In the genomic region with DNA sequence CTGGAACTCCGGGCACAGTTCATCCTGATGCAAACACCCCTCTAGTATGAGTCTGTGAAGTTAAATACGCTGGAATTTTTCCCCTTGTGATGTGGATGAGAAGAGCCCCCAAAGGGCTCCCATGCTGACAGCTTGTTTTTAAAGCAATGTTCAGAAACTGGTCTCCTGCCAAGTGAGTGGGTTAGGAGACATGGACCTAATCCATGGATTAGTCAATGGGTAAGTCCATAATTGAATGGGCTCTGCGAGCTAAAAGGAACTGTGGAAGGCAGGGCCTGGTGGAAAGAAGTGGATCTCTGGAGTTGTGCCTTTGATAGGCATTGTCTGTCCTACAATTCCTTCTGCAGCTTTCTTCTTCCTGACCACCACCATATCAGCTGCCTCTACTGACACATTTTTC, we compare ENCODE assay signal across 28 mouse cellular contexts.
DNase-seq lines count a peak whose midpoint lies in the region; ATAC-seq and TF ChIP-seq lines count a peak whose summit lies in the region.
"Had no signal": no experiment of that assay in that cellular context is flagged by ENCODE, and none has a peak within 500 bp of the region (broad histone marks: within the 10 kb centered on the region; RNA-seq: fewer than 3 reads in every experiment).

No protein-coding gene starts in this region.

- 59% methylated on average over 3 of the region's 3 CpGs for WGBS in embryonic facial prominence, embryonic 14.5 days
- 86% methylated on average over 3 of the region's 3 CpGs for WGBS in embryonic facial prominence, embryonic 10.5 days
- 78% methylated on average over 3 of the region's 3 CpGs for WGBS in heart, adult 2 months
- 87% methylated on average over 3 of the region's 3 CpGs for WGBS in heart, embryonic 10.5 days

- H3K9ac ChIP-seq in embryonic facial prominence, embryonic 14.5 days (ENCODE audit: low read depth, low read length): no peak overlapping the region
- H3K9ac ChIP-seq in heart, adult 2 months (ENCODE audit: low read depth, low read length): no peak overlapping the region
- H3K9ac ChIP-seq: embryonic facial prominence, embryonic 12.5 days; embryonic facial prominence, embryonic 15.5 days; forebrain, embryonic 13.5 days; forebrain, embryonic 15.5 days; forebrain, postnatal 0 days had no signal

- no peak for TF ChIP-seq POLR2A in heart, adult 2 months (IDR thresholded peaks at IDR 0.05; ENCODE audit: insufficient read depth, low read depth, low read length)

- no peaks in the 10 kb centered on the region for H3K36me3 ChIP-seq in embryonic facial prominence, embryonic 14.5 days (ENCODE audit: control insufficient read depth, insufficient read depth, low read length)
- H3K36me3 ChIP-seq in embryonic facial prominence, embryonic 10.5 days (replicated peaks): no peaks in the 10 kb centered on the region
- H3K36me3 ChIP-seq in heart, adult 2 months (ENCODE audit: control insufficient read depth, insufficient read depth, low read length): no peaks in the 10 kb centered on the region
- H3K36me3 ChIP-seq in heart, embryonic 10.5 days: no peaks in the 10 kb centered on the region
- H3K36me3 ChIP-seq: embryonic facial prominence, embryonic 12.5 days; embryonic facial prominence, embryonic 15.5 days; forebrain, embryonic 15.5 days; G1E had no signal

- intact Hi-C loops in heart, adult 2 months (cut with DNase I): no loop called here
- intact Hi-C loops in heart, postnatal 14 days (cut with DNase I): no loop called here

- TF ChIP-seq EP300 in heart, adult 2 months (IDR thresholded peaks at IDR 0.05; ENCODE audit: insufficient read depth, low read depth, low read length): no peak

- H3K4me2 ChIP-seq in embryonic facial prominence, embryonic 14.5 days (ENCODE audit: low read depth, low read length): no peak overlapping the region
- H3K4me2 ChIP-seq: embryonic facial prominence, embryonic 12.5 days; embryonic facial prominence, embryonic 15.5 days; forebrain, embryonic 13.5 days; forebrain, embryonic 15.5 days had no signal

- no peak overlapping the region for H3K4me3 ChIP-seq in embryonic facial prominence, embryonic 14.5 days (ENCODE audit: low read depth, low read length)
- no peak overlapping the region for H3K4me3 ChIP-seq in embryonic facial prominence, embryonic 10.5 days
- no peak overlapping the region for H3K4me3 ChIP-seq in heart, adult 2 months
- H3K4me3 ChIP-seq in heart, embryonic 10.5 days: no peak overlapping the region
- H3K4me3 ChIP-seq: embryonic facial prominence, embryonic 12.5 days; embryonic facial prominence, embryonic 15.5 days; erythroblast, embryonic 14.5 days; forebrain, embryonic 13.5 days; forebrain, embryonic 15.5 days had no signal

- peak; percentile 81 for DNase-seq in embryonic facial prominence, embryonic 14.5 days (ENCODE audit: low spot score)
- no peak for DNase-seq in embryonic facial prominence, embryonic 10.5 days (ENCODE audit: low spot score)
- DNase-seq in heart, adult 18-20 months: peak; percentile 5 to 10
- no peak for DNase-seq in heart, adult 2 months
- DNase-seq in heart, postnatal 14 days: peak; percentile 1 to 3
- DNase-seq in heart, embryonic 10.5 days (ENCODE audit: low spot score): no peak
- peak; percentile 31 for DNase-seq in NIH3T3 (ENCODE audit: low read depth)
- DNase-seq in ovary, postnatal 14 days (ENCODE audit: low spot score): no peak
- DNase-seq: adrenal gland, adult 2 months; adrenal gland, postnatal 10 days; adrenal gland, postnatal 25 days; B cell, adult 2 months; cerebellum, adult 11 months; cerebellum, adult 18-20 months; cerebellum, adult 8-10 months; cerebellum, adult 9-11 months; cerebellum, postnatal 14 days; cerebellum, postnatal 36 days; embryo, embryonic 11 days; forebrain, postnatal 0 days had no signal

- no peaks in the 10 kb centered on the region for H3K79me2 ChIP-seq in heart, adult 2 months (replicated peaks; ENCODE audit: control insufficient read depth, insufficient read depth, low read length)

- H3K27me3 ChIP-seq in embryonic facial prominence, embryonic 14.5 days (replicated peaks; ENCODE audit: control insufficient read depth, insufficient read depth, low read length): no peaks in the 10 kb centered on the region
- H3K27me3 ChIP-seq in embryonic facial prominence, embryonic 10.5 days (replicated peaks; ENCODE audit: low read depth, poor library complexity, severe bottlenecking): no peaks in the 10 kb centered on the region
- H3K27me3 ChIP-seq in heart, adult 2 months (ENCODE audit: control insufficient read depth, insufficient read depth, low read length): no peaks in the 10 kb centered on the region
- H3K27me3 ChIP-seq in heart, embryonic 10.5 days (ENCODE audit: insufficient read depth, poor library complexity, severe bottlenecking): no peaks in the 10 kb centered on the region
- H3K27me3 ChIP-seq: CH12.LX; embryonic facial prominence, embryonic 12.5 days; embryonic facial prominence, embryonic 15.5 days; forebrain, embryonic 13.5 days; forebrain, embryonic 15.5 days had no signal

- no peak for TF ChIP-seq CTCF in heart, adult 2 months (IDR thresholded peaks at IDR 0.05)

- H3K27ac ChIP-seq in embryonic facial prominence, embryonic 14.5 days (replicated peaks; ENCODE audit: low read depth, low read length): no peak overlapping the region
- no peak overlapping the region for H3K27ac ChIP-seq in embryonic facial prominence, embryonic 10.5 days (replicated peaks)
- H3K27ac ChIP-seq in heart, adult 2 months: no peak overlapping the region
- no peak overlapping the region for H3K27ac ChIP-seq in heart, embryonic 10.5 days
- H3K27ac ChIP-seq: embryonic facial prominence, embryonic 12.5 days; embryonic facial prominence, embryonic 15.5 days; forebrain, embryonic 13.5 days; forebrain, embryonic 15.5 days had no signal

- H3K9me3 ChIP-seq in embryonic facial prominence, embryonic 14.5 days (ENCODE audit: control insufficient read depth, low read length): no peaks in the 10 kb centered on the region
- no peaks in the 10 kb centered on the region for H3K9me3 ChIP-seq in embryonic facial prominence, embryonic 10.5 days
- no peaks in the 10 kb centered on the region for H3K9me3 ChIP-seq in heart, embryonic 10.5 days
- H3K9me3 ChIP-seq: embryonic facial prominence, embryonic 12.5 days; embryonic facial prominence, embryonic 15.5 days; forebrain, embryonic 13.5 days; forebrain, embryonic 15.5 days; G1E had no signal

- no peak; the same call in 1 of the 2 replicates for ATAC-seq in embryonic facial prominence, embryonic 14.5 days (ENCODE audit: low read depth)
- ATAC-seq: CD4-positive, CD25-positive, alpha-beta regulatory T cell, adult 4 months; forebrain, embryonic 13.5 days; forebrain, embryonic 15.5 days; forebrain, postnatal 0 days had no signal

- H3K4me1 ChIP-seq in embryonic facial prominence, embryonic 14.5 days (ENCODE audit: control insufficient read depth, insufficient read depth, low read length): no peaks in the 10 kb centered on the region
- no peaks in the 10 kb centered on the region for H3K4me1 ChIP-seq in embryonic facial prominence, embryonic 10.5 days
- H3K4me1 ChIP-seq in heart, adult 2 months (ENCODE audit: control insufficient read depth, insufficient read depth, low read length): no peaks in the 10 kb centered on the region
- no peaks in the 10 kb centered on the region for H3K4me1 ChIP-seq in heart, embryonic 10.5 days
- H3K4me1 ChIP-seq: embryonic facial prominence, embryonic 12.5 days; embryonic facial prominence, embryonic 15.5 days; forebrain, embryonic 13.5 days; forebrain, embryonic 15.5 days had no signal

Comparison
In these comparisons a context has a peak if more than half of its experiments do, and no peak if none do; other contexts are left out.
1. DNase-seq: peak in embryonic facial prominence, embryonic 14.5 days (single experiment), heart, adult 18-20 months (2 of 2), heart, postnatal 14 days (2 of 2) and NIH3T3 (single experiment); none in embryonic facial prominence, embryonic 10.5 days (single experiment), heart, adult 2 months (0 of 2), heart, embryonic 10.5 days (single experiment) and ovary, postnatal 14 days (single experiment).